Mouse (Mus musculus) bone marrow, adult 2 months (tissue): Measurements from ENCODE around the gene Dnajc5. TPM values are rescaled to one million over a fixed set of nuclear protein-coding genes. Genes with fewer than 3 reads are reported as not detected.
A peak's percentile ranks its signal among the peaks of the same experiment; 100 is the strongest.

Experiments used
- H3K27ac ChIP-seq: fragments of 200-500 bp; 2 replicates; pipeline ENCODE4 v1.5.1; 2012; ENCODE audit warnings: low read depth, mild to moderate bottlenecking, control low read depth, inconsistent platforms, low read length; ENCODE audit not compliant: control insufficient read depth, poor library complexity, insufficient read depth
- H3K4me1 ChIP-seq: fragments of 200-500 bp; 2 replicates; pipeline ENCODE4 v1.6.1; 2011; ENCODE audit warnings: low read length; ENCODE audit not compliant: control insufficient read depth, insufficient read depth
- H3K4me3 ChIP-seq: fragments of 200-500 bp; replicated peaks from 2 replicates; pipeline ENCODE3; 2011; ENCODE audit warnings: mild to moderate bottlenecking, low read depth, low read length, control low read depth; ENCODE audit not compliant: control insufficient read depth
- CTCF ChIP-seq: fragments of 200-500 bp; IDR thresholded peaks from 2 replicates; pipeline ENCODE4 v1.5.1; 2011; ENCODE audit warnings: low read length, control low read depth; ENCODE audit not compliant: control insufficient read depth, insufficient read depth
- POLR2A ChIP-seq: fragments of 200-500 bp; IDR thresholded peaks from 2 replicates; pipeline ENCODE4 v1.6.1; 2011; ENCODE audit warnings: low read depth, mild to moderate bottlenecking, control low read depth, low read length, borderline replicate concordance; ENCODE audit not compliant: control insufficient read depth
- WGBS: fragments of 180-500 bp; shearing (Covaris S2); methylation state at CpG from one replicate; pipeline ENCODE4 v1.1.7; 2018; 5-methylcytosine and 5-hydroxymethylcytosine counted together
- polyA plus RNA-seq: library from polyadenylated mRNA; stranded (reverse); fragments of >200 nt; gene quantifications from 2 replicates; pipeline ENCODE4 v1.2.4, GENCODE M21; 2011; ENCODE audit warnings: low replicate concordance; ENCODE audit not compliant: missing spikeins, insufficient read depth, insufficient read length

Dnajc5 gene
- polyA plus RNA-seq, 1 experiment, result 43.8 TPM

- WGBS, result under 1% methylated on average over 46 of the region's 46 CpGs
- Histone ChIP-seq H3K4me1 (no peaks in the 10 kb centered on the region; the same call in 1 of the 2 replicates), H3K27ac (peak within 1 kb of the TSS; percentile 97), H3K4me3 (peak within 1 kb of the TSS; percentile 98)
- TF ChIP-seq POLR2A, result peak; percentile 80
- TF ChIP-seq CTCF, result no peak; the same call in 1 of the 2 replicates
Measured at GRCm38 (mm10) chr2:181496831-181497547, 23.3 kb upstream of the Dnajc5 start, which contains the start of gene Tpd52l2. Gene Tpd52l2, plus strand, starts transcription at chr2:181497142.

DNA sequence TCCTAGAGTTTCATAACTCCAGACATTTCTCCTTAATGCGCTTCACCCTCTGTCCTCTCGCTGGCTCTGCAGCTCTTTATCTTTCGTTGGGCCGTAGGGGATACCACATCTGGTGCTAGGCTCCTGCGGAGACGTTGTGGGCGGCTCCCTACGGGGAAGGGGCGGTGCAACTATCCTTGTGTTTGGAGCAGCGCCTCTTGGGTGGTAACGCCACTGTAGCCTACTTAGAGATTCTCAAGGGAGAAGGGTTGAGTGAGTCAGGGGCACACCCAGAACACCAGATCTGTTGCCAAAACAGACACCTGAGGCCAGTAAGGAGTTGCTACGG lies 22.8 kb upstream of the Dnajc5 start:
- H3K27ac ChIP-seq, result peak overlapping the region; percentile 97
- WGBS, result under 1% methylated on average over 12 of the region's 12 CpGs
- TF ChIP-seq CTCF (no peak), POLR2A (no peak)
- H3K4me3 ChIP-seq, result peak overlapping the region; percentile 98
- H3K4me1 ChIP-seq, result no peaks in the 10 kb centered on the region; the same call in 1 of the 2 replicates

- Histone ChIP-seq H3K27ac (no peak overlapping the region), H3K4me3 (no peak overlapping the region), H3K4me1 (no peaks in the 10 kb centered on the region; the same call in 1 of the 2 replicates)
- no peak for TF ChIP-seq POLR2A
- no peak for TF ChIP-seq CTCF
- WGBS, result 48% methylated on average over 4 of the region's 4 CpGs
Measured at GRCm38 (mm10) chr2:181498644-181499043, 21.6 kb upstream of the Dnajc5 start.

- TF ChIP-seq CTCF, result no peak
- TF ChIP-seq POLR2A, result no peak
- H3K4me3 ChIP-seq, result no peak overlapping the region
- H3K27ac ChIP-seq, result no peak overlapping the region
- no peaks in the 10 kb centered on the region for H3K4me1 ChIP-seq
- WGBS, result 79% methylated on average over 2 of the region's 2 CpGs
Measured at GRCm38 (mm10) chr2:181509191-181509590, 11.1 kb upstream of the Dnajc5 start.

- no peak overlapping the region for H3K4me3 ChIP-seq
- no peak overlapping the region for H3K27ac ChIP-seq
- no peaks in the 10 kb centered on the region for H3K4me1 ChIP-seq
- no peak for TF ChIP-seq POLR2A
- 92% methylated on average over 8 of the region's 8 CpGs for WGBS
Measured at GRCm38 (mm10) chr2:181511231-181511630, 9.1 kb upstream of the Dnajc5 start.

GRCm38 (mm10) chr2:181519201-181519600 lies 1.1 kb upstream of the Dnajc5 start:
- H3K4me3 ChIP-seq, result no peak overlapping the region
- H3K4me1 ChIP-seq, result peaks cover 2% of the 10 kb centered on the region; the same call in 1 of the 2 replicates
- no peak overlapping the region for H3K27ac ChIP-seq
- no peak for TF ChIP-seq CTCF
- TF ChIP-seq POLR2A, result no peak
- 78% methylated on average over 3 of the region's 3 CpGs for WGBS

- H3K4me1 ChIP-seq, result peaks cover 2% of the 10 kb centered on the region; the same call in 1 of the 2 replicates
- WGBS, result under 1% methylated on average over 17 of the region's 17 CpGs
Measured at GRCm38 (mm10) chr2:181520936-181521227, 597 bp downstream of the Dnajc5 start.

GRCm38 (mm10) chr2:181521491-181521890 lies 1.2 kb downstream of the Dnajc5 start:
- H3K27ac ChIP-seq, result no peak overlapping the region
- no peak for TF ChIP-seq POLR2A
- WGBS, result 40% methylated on average over 10 of the region's 10 CpGs
- H3K4me1 ChIP-seq, result peaks cover 2% of the 10 kb centered on the region; the same call in 1 of the 2 replicates
- H3K4me3 ChIP-seq, result peak overlapping the region; percentile 77

More at GRCm38 (mm10) chr2:181520936-181521227, 597 bp downstream of the Dnajc5 start:
- Histone ChIP-seq H3K27ac (peak overlapping the region; percentile 100), H3K4me3 (peak overlapping the region; percentile 81)
- TF ChIP-seq CTCF (no peak), POLR2A (no peak)

GRCm38 (mm10) chr2:181522811-181523210 lies 2.5 kb downstream of the Dnajc5 start:
- TF ChIP-seq POLR2A (no peak), CTCF (peak; percentile 42; the same call in 1 of the 2 replicates)
- peaks cover 2% of the 10 kb centered on the region; the same call in 1 of the 2 replicates for H3K4me1 ChIP-seq

More at GRCm38 (mm10) chr2:181522811-181523210, 2.5 kb downstream of the Dnajc5 start:
- no peak overlapping the region for H3K27ac ChIP-seq
- WGBS, result 58% methylated on average over 5 of the region's 5 CpGs
- H3K4me3 ChIP-seq, result no peak overlapping the region
